Mouse (Mus musculus): ENCODE measurements around the gene Noc3l.

Noc3l gene

DNA sequence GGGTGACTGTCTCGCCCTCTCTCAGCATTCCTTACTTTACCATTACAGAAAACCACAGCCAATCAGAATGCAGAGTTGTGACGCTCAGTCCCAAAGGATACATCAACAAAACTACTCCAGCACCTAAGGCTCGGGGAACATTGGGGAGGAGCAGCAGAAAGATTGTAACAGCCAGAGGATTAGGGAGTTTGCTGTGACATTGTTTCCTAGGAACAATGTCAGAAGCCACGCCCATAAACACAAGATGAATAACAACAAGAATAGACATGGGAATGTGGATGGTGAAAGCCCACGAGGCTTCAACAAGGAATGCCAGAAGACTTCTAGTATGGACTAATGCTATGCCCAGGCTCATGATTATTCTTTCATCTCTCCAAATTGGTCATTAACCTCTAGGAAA is 61.0 kb downstream of the Noc3l start:
- DNase-seq = no peak

DNA sequence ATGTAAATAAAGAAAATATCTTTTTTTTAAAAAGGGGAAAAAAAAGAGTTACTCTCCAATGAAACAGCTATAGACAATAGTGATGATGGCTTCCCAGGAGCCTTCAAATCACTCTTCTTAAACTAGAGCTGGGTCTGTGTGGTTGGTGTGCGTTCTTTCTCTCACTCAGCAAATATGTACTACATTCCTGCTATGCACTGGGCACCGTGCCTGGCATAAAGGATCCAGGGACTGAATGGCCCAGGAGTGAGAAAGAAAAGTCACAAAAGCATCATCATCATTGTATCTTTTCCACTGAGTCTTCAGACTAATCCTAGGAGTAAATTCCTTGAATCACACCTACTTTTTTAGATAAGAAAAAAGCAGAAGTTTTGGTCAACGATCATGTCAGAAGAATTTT is 61.9 kb downstream of the Noc3l start:
- DNase-seq = no peak

DNA sequence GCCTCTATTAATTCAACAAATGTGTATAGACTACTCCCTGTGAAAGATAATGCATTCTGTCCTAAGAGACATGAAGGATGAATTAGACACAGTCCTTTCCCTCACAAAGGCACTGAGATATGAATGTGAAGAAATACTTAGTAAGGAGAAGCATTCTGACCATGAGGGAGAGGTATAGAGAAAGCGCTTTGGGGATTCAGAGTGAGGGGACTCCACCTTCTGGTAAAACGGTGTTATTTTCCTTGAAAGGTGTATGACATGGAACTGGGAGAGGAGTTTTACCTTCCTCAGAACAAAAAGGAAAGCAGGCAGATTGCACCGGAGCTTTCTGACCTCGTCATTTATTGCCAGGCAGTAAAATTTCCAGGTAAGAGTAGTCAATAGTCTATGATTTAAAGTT is 68.8 kb downstream of the Noc3l start:
- DNase-seq = no peak

DNA sequence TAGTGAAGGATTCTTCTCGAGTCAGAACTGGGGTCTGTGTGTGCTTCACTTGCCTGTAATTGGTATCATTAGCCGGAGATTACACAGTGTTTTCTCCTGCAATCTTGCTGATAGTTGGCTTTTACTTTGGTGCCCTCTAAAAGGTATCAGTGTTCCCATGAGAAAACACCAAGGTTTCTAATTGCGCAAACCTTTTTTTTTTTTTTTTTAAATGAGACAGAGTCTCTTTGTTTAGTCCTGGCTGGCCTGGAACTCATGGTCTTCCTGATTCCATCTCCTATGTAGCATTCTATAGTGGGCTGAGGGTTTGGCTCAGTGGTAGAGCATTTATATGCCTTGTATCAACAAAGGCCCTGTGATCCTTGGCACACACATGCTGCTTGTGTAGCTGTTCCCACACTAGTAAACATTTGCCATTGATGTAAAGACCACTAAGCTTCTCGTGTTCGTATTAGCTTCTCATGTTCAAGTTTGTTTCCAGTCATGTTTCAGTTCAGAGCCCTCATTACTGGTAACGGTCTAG is 72.5 kb downstream of the Noc3l start:
- DNase-seq = no peak

DNA sequence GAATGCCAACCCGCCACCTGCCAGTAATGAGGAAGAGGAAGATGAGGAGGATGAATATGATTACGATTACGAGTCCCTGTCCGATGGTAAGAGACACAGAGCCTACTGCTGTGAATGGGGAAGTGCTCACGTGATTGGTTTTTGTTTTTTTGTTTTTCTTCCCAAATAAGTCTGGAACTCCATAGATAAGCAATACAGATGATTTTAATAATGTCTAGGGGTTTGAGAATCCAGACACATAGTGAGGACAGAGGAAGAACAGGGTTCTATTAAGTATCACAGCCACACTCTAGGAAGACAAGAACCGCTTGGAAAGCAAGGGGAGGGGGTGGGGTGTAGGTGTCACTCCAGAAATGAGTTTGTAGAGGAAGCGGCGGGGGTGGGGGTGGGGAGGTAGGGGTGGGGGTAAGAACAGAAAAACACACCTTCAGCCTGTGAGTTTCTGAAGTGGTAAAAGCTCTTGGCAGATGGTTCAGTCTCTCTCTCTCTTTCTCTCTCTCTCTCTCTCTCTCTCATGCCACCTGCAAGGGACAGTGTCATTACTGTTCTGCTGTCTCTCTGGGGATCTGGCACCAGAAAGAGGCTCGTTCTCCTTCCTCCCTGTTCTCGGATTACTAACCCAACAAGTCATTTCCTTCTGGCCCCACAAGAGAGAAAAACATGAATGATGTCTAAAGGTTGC is 73.1 kb downstream of the Noc3l start:
- no peak for DNase-seq

DNA sequence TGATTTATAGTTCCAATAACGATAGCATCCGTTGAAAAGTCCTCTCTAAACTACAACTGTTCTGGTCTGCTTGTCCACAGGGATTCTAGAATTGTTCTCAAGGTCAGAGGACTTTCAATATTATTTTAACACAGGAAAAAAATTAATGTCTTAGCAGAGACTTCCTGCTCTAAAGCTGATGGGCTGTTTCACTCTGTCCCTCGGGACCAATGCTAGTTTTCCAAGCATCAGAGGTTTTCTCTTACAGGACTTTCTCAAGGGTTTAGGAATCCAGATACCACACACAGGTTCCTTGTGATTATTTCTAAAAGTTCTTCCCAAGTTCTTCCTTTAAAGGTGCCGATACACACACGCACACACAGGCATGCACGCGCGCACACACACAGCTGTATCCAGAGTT is 74.5 kb downstream of the Noc3l start:
- no peak for DNase-seq

All from kidney, adult 8-10 months (tissue).